Mouse (Mus musculus): Measurements from ENCODE around the gene Eif2ak1.

The Eif2ak1 gene

GRCm38 (mm10) chr5:143943231-143944125 lies 125.9 kb downstream of the Eif2ak1 start:
- in situ Hi-C loops (cut with MboI, MseI), result no loop called here

- in situ Hi-C loops (cut with MboI, MseI), result no loop called here
Observed at GRCm38 (mm10) chr5:143948361-143948760, 130.8 kb downstream of the Eif2ak1 start.

- in situ Hi-C loops (cut with MboI, MseI), result no loop called here
Observed at GRCm38 (mm10) chr5:143950016-143950415, 132.4 kb downstream of the Eif2ak1 start.

Data from T-helper 17 cell (primary cell).